Mouse (Mus musculus) liver, embryonic 11.5 days (tissue): ENCODE measurements at regions not wholly inside any gene's neighbourhood (a gene's known extent, or its start where the extent isn't known, plus 50 kb on each side); places are given as distances from the start of the nearest gene placed in this dataset.

Experiments used
- ATAC-seq: fragments of 200-750 bp; cut with Nextera tagmentation; replicated peaks from 2 replicates; pipeline ENCODE4 v1.8.0; 2017; ENCODE audit warnings: moderate number of reproducible peaks, mild to moderate bottlenecking, moderate TSS enrichment, moderate library complexity; ENCODE audit not compliant: low FRiP score
- DNase-seq: peaks from one replicate; pipeline ENCODE4 v3.0.0-alpha.2; 2017; ENCODE audit warnings: low spot score
- H3K27ac ChIP-seq: fragments of 300-500 bp; sonication (generic); 2 replicates; pipeline ENCODE4 v1.5.1; 2014; ENCODE audit warnings: mild to moderate bottlenecking, low read depth, low read length, control low read depth
- H3K27me3 ChIP-seq: fragments of 300-500 bp; sonication (generic); replicated peaks from 2 replicates; pipeline ENCODE4 v1.6.1; 2014; ENCODE audit warnings: low read length, mixed read lengths; ENCODE audit not compliant: control insufficient read depth, insufficient read depth
- H3K36me3 ChIP-seq: fragments of 300-500 bp; sonication (generic); 2 replicates; pipeline ENCODE4 v1.6.1; 2014; ENCODE audit warnings: mild to moderate bottlenecking, low read length, moderate library complexity, mixed read lengths; ENCODE audit not compliant: control insufficient read depth, insufficient read depth
- H3K4me1 ChIP-seq: fragments of 300-500 bp; sonication (generic); replicated peaks from 2 replicates; pipeline ENCODE4 v1.6.1; 2014; ENCODE audit warnings: low read length, mixed read lengths; ENCODE audit not compliant: control insufficient read depth, insufficient read depth
- H3K4me2 ChIP-seq: fragments of 300-500 bp; sonication (generic); 2 replicates; pipeline ENCODE4 v1.6.1; 2014; ENCODE audit warnings: mild to moderate bottlenecking, control low read depth, moderate library complexity
- H3K4me3 ChIP-seq: fragments of 300-500 bp; sonication (generic); 2 replicates; pipeline ENCODE4 v1.5.1; 2014; ENCODE audit warnings: low read depth, low read length, control low read depth
- H3K9ac ChIP-seq: fragments of 300-500 bp; sonication (generic); 2 replicates; pipeline ENCODE4 v1.6.1; 2014; ENCODE audit warnings: low read depth, low read length, control low read depth
- H3K9me3 ChIP-seq: fragments of 300-500 bp; sonication (generic); 2 replicates; pipeline ENCODE4 v1.6.1; 2016; ENCODE audit warnings: low read length, inconsistent platforms, mixed read lengths; ENCODE audit not compliant: control insufficient read depth
- WGBS: fragments of 180-500 bp; shearing (Covaris S2); extraction: QIAGEN DNeasy Blood & Tissue Kit; methylation state at CpG from one replicate; pipeline ENCODE4 v1.1.7; 2014; 5-methylcytosine and 5-hydroxymethylcytosine counted together

- H3K4me2 ChIP-seq: no peak overlapping the region
- no peak overlapping the region for H3K9ac ChIP-seq
- no peaks in the 10 kb centered on the region for H3K27me3 ChIP-seq
- H3K4me3 ChIP-seq: no peak overlapping the region
- H3K36me3 ChIP-seq: no peaks in the 10 kb centered on the region
- H3K4me1 ChIP-seq: no peaks in the 10 kb centered on the region
- DNase-seq (no peak), ATAC-seq (no peak)
- 80% methylated on average over 6 of the region's 6 CpGs for WGBS
- no peaks in the 10 kb centered on the region for H3K9me3 ChIP-seq
- no peak overlapping the region for H3K27ac ChIP-seq
Measured at GRCm38 (mm10) chr10:21456991-21457390, 79.9 kb downstream of the Aldh8a1 start.

DNA sequence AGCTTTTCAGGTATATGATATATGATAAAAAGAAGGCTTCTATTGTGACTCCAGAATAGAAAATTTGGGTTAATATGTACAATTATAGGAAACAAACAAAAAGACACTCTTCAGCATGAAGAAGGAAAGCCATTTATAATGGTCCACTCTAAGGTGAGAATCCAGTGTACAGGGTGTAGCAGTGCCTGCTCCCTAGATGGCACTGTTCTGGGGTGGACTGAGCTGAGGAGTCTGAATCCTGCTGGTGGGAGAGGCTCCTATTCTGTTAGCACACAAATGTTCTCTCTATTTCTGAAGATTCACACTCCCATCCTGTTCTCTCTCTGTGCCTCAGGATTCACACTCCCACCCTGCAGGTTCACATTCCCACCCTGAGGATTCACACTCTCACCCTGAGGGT is 81.5 kb downstream of the Aldh8a1 start:
- Histone ChIP-seq H3K36me3 (no peaks in the 10 kb centered on the region), H3K4me1 (no peaks in the 10 kb centered on the region), H3K4me3 (no peak overlapping the region), H3K27me3 (no peaks in the 10 kb centered on the region), H3K4me2 (no peak overlapping the region), H3K9me3 (no peaks in the 10 kb centered on the region), H3K27ac (no peak overlapping the region), H3K9ac (no peak overlapping the region)
- ATAC-seq (no peak), DNase-seq (no peak)

DNA sequence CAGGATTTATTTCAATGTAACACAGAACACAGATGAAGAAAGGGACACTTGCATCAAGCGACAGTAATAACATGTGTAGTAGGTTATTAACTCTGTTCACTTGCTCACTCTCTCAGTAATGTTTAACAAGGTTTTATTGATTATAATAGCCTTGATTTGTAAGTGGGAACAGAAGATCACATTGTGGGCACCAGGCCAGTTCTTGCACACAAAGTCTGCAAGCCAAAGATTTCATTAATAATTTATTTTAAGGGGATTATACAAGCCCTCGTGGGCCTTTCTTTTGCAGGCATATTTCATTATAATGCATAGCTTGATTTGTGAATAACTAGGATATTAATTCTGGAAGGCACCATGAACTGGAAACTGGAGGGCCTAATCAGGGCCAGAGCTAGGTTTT is 83.0 kb downstream of the Aldh8a1 start:
- 68% methylated on average over 2 of the region's 2 CpGs for WGBS

DNA sequence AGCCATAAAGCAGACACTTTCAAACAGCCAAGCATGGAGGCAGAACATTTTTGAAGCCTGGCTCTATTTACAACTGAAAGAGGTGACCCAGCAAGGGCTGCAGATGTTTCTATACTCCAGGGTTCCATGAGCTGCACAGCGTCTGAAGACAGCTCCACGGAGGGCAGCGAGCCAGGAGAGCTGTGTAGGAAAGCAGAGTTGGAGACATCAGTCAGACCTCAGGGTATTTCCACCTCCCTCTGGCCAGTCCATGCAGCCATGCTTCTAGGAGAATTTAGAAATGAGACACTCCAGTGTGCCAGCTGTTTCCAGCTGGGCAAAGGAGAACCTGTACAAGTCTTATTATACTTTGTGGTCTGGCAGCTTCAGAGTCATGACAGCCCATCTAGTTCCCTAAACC is 85.8 kb downstream of the Aldh8a1 start:
- H3K4me1 ChIP-seq: no peaks in the 10 kb centered on the region
- 0 out of 2 replicates have a peak, but pooled peaks cover 4% of the 10 kb centered on the region for H3K27me3 ChIP-seq
- H3K4me3 ChIP-seq: no peak overlapping the region
- H3K27ac ChIP-seq: no peak overlapping the region
- no peaks in the 10 kb centered on the region for H3K36me3 ChIP-seq
- no peak overlapping the region for H3K4me2 ChIP-seq
- ATAC-seq (no peak), DNase-seq (no peak)
- no peaks in the 10 kb centered on the region for H3K9me3 ChIP-seq
- H3K9ac ChIP-seq: no peak overlapping the region
- 61% methylated on average over 3 of the region's 3 CpGs for WGBS

More for the DNA sequence above, 83.0 kb downstream of the Aldh8a1 start:
- no peak overlapping the region for H3K9ac ChIP-seq
- no peak overlapping the region for H3K4me2 ChIP-seq
- DNase-seq (no peak), ATAC-seq (no peak)
- no peaks in the 10 kb centered on the region for H3K36me3 ChIP-seq
- no peak overlapping the region for H3K4me3 ChIP-seq
- no peak overlapping the region for H3K27ac ChIP-seq
- no peaks in the 10 kb centered on the region for H3K9me3 ChIP-seq
- H3K27me3 ChIP-seq: no peaks in the 10 kb centered on the region
- no peaks in the 10 kb centered on the region for H3K4me1 ChIP-seq

GRCm38 (mm10) chr10:21465362-21465761 is 88.3 kb downstream of the Aldh8a1 start:
- ATAC-seq (peak; percentile 41), DNase-seq (peak; percentile 58)
- Histone ChIP-seq H3K4me1 (no peaks in the 10 kb centered on the region), H3K4me3 (no peak overlapping the region), H3K9ac (no peak overlapping the region), H3K27me3 (0 out of 2 replicates have a peak, but pooled peaks cover 4% of the 10 kb centered on the region), H3K4me2 (peak overlapping the region; percentile 17; the same call in 1 of the 2 replicates), H3K36me3 (no peaks in the 10 kb centered on the region), H3K9me3 (no peaks in the 10 kb centered on the region), H3K27ac (no peak overlapping the region)
- 4% methylated on average over 15 of the region's 15 CpGs for WGBS

- Histone ChIP-seq H3K4me1 (no peaks in the 10 kb centered on the region), H3K27me3 (0 out of 2 replicates have a peak, but pooled peaks cover 4% of the 10 kb centered on the region), H3K4me3 (no peak overlapping the region), H3K9me3 (no peaks in the 10 kb centered on the region), H3K36me3 (no peaks in the 10 kb centered on the region), H3K27ac (no peak overlapping the region), H3K4me2 (no peak overlapping the region), H3K9ac (no peak overlapping the region)
- ATAC-seq: no peak
- no peak for DNase-seq
- 78% methylated on average over 7 of the region's 7 CpGs for WGBS
Measured at GRCm38 (mm10) chr10:21465806-21466377, 88.8 kb downstream of the Aldh8a1 start.

DNA sequence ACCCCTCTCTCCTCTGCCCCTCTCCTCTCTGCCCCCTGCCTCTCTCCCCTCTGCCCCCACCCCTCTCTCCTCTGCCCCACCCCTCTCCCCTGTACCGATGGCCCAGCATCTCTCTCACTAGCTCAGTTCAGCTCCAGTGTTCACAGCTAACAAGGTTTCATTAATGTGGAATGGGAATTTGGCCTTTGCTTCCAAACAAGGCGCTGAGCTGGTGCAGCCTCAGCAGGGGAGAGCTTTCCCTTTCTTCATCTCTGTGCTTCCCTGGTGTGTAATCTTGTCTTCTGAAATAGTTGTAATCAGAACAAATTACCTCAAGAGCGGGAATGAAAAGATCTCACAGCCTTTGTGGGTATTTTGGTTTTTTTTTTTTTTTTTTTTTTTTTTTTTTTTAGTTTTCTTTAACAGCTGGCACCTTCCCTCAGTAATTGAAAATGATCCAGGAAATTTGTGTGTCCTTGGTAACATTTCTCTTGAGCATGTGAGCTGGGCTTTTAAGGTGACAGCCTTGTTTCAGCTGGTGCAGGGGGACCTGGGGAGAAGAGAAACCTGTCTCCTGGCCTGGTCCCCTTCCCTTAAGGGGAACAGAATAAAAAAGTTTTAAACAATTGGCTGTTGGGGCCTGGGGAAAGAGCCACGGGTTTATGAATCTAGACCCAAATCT is 90.5 kb downstream of the Aldh8a1 start:
- no peak overlapping the region for H3K9ac ChIP-seq
- ATAC-seq: no peak

DNA sequence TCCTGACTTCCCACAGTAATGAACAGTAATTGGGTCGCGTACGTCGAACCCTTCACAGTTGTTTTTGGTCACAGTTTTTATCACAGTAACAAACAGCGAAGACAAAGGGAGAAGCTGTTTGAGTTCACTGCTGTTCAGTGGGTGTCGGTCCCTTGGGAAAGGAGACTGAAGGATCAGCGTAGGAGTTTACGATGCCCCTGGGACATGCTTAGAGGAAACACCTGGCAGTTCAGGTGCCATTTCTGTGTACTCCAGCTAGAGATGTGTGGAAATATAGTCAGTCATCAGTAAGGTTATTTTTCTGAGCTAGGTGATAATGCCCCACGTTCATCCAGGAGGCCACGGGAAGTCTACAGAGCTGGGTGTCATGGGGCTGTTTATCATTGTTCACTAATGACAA is 91.3 kb downstream of the Aldh8a1 start:
- no peaks in the 10 kb centered on the region for H3K4me1 ChIP-seq
- no peak overlapping the region for H3K4me2 ChIP-seq
- no peak overlapping the region for H3K4me3 ChIP-seq
- H3K36me3 ChIP-seq: no peaks in the 10 kb centered on the region
- no peak overlapping the region for H3K27ac ChIP-seq
- H3K9ac ChIP-seq: no peak overlapping the region
- 80% methylated on average over 10 of the region's 10 CpGs for WGBS
- H3K9me3 ChIP-seq: no peaks in the 10 kb centered on the region
- no peak for DNase-seq
- no peak for ATAC-seq
- H3K27me3 ChIP-seq: 0 out of 2 replicates have a peak, but pooled peaks cover 4% of the 10 kb centered on the region

More for the DNA sequence above, 90.5 kb downstream of the Aldh8a1 start:
- Histone ChIP-seq H3K4me2 (no peak overlapping the region), H3K4me1 (no peaks in the 10 kb centered on the region), H3K36me3 (no peaks in the 10 kb centered on the region), H3K27me3 (0 out of 2 replicates have a peak, but pooled peaks cover 4% of the 10 kb centered on the region), H3K9me3 (no peaks in the 10 kb centered on the region), H3K4me3 (no peak overlapping the region), H3K27ac (no peak overlapping the region)
- WGBS: 49% methylated on average over 4 of the region's 4 CpGs
- DNase-seq: no peak

DNA sequence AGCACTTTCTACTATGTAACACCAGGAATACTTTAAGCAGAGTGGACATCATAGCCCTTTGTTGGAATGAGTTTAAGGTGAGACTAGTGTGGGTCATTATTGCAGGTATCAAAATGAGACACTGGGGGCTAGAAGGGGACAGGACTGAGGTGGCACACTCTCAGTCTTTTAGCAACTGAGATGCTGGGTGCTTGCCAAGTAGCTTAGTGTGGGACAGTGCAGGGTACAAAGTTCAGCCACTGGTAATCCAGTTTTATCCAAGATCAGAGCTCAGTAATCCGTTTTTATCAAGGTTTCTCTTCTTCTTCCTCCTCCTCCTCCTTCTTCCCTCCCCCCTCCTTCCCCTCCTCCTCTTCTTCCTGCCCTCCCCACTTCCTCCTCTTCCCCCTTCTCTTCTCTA is 92.9 kb downstream of the Aldh8a1 start:
- Histone ChIP-seq H3K27ac (no peak overlapping the region), H3K9me3 (no peaks in the 10 kb centered on the region), H3K36me3 (no peaks in the 10 kb centered on the region), H3K9ac (no peak overlapping the region), H3K4me2 (no peak overlapping the region), H3K27me3 (0 out of 2 replicates have a peak, but pooled peaks cover 4% of the 10 kb centered on the region), H3K4me3 (no peak overlapping the region), H3K4me1 (no peaks in the 10 kb centered on the region)
- no peak for DNase-seq
- ATAC-seq: no peak
- WGBS: 22% methylated on average over 1 of the region's 1 CpGs
